Mouse (Mus musculus) forebrain, postnatal 0 days (tissue): Measurements from ENCODE around the gene Cyp4b1. TPM values are rescaled to one million over a fixed set of nuclear protein-coding genes. Genes with fewer than 3 reads are reported as not detected.
"Not testable (repeated sequence)": the region's sequence is repeated elsewhere in the genome, so short reads cannot be mapped to it uniquely, and the experiment has no call there.

Experiments
- ATAC-seq: fragments of 200-750 bp; cut with Nextera tagmentation; 2 replicates; pipeline ENCODE4 v1.8.0; 2017; ENCODE audit warnings: mild to moderate bottlenecking, moderate library complexity
- DNase-seq: peaks from one replicate; pipeline ENCODE4 v3.0.0-alpha.2; 2015
- H3K27ac ChIP-seq: fragments of 300-500 bp; sonication (generic); 2 replicates; pipeline ENCODE4 v1.5.1; 2014; ENCODE audit warnings: low read depth, mild to moderate bottlenecking, antibody characterized with exemption, low read length, moderate library complexity, mixed read lengths
- H3K27me3 ChIP-seq: fragments of 300-500 bp; sonication (generic); 2 replicates; pipeline ENCODE4 v1.6.1; 2014; ENCODE audit warnings: mild to moderate bottlenecking, low read length, mixed read lengths; ENCODE audit not compliant: insufficient read depth
- H3K36me3 ChIP-seq: fragments of 300-500 bp; sonication (generic); 2 replicates; pipeline ENCODE4 v1.6.1; 2014; ENCODE audit warnings: mild to moderate bottlenecking, moderate library complexity; ENCODE audit not compliant: insufficient read depth
- H3K4me1 ChIP-seq: fragments of 300-500 bp; sonication (generic); 2 replicates; pipeline ENCODE4 v1.6.1; 2014; ENCODE audit warnings: antibody characterized with exemption; ENCODE audit not compliant: insufficient read depth
- H3K4me2 ChIP-seq: fragments of 300-500 bp; sonication (generic); 2 replicates; pipeline ENCODE4 v1.6.1; 2014; ENCODE audit warnings: low read depth, mild to moderate bottlenecking, moderate library complexity
- H3K4me3 ChIP-seq: fragments of 300-500 bp; sonication (generic); 2 replicates; pipeline ENCODE4 v1.5.1; 2014; ENCODE audit warnings: low read depth, low read length, mixed read lengths
- H3K9ac ChIP-seq: fragments of 300-500 bp; sonication (generic); 2 replicates; pipeline ENCODE4 v1.6.1; 2014; ENCODE audit warnings: mild to moderate bottlenecking
- H3K9me3 ChIP-seq: fragments of 300-500 bp; sonication (generic); 2 replicates; pipeline ENCODE4 v1.6.1; 2016; ENCODE audit warnings: low read length
- CTCF ChIP-seq: sonication (generic); IDR thresholded peaks from 2 replicates; pipeline ENCODE4 v1.5.1; 2016; ENCODE audit warnings: antibody characterized with exemption, control low read depth, low read depth
- WGBS: fragments of 180-500 bp; shearing (Covaris S2); extraction: QIAGEN DNeasy Blood & Tissue Kit; methylation state at CpG from one replicate; pipeline ENCODE4 v1.1.7; 2014; 5-methylcytosine and 5-hydroxymethylcytosine counted together
- polyA plus RNA-seq: library from polyadenylated mRNA; unstranded; fragments of >200 nt; fragmentation: Nextera tagmentation; extraction: Ambion mirVana; gene quantifications from 2 replicates; pipeline ENCODE4 v1.2.1, GENCODE M21; 2015
- total RNA-seq: library from RNA; depleted of rRNA; stranded (reverse); fragments of >200 nt; gene quantifications from 2 replicates; pipeline ENCODE4 v1.2.3, GENCODE M21; 2014; rRNA removed

The Cyp4b1 gene
- total RNA-seq (0.77 and 1.7 TPM in 2 replicates), polyA plus RNA-seq (1.2 and 1.8 TPM in 2 replicates)

GRCm38 (mm10) chr4:115647580-115647979, at the start of gene Cyp4b1:
Gene Cyp4b1, minus strand, starts transcription at chr4:115647723.
- Histone ChIP-seq H3K27me3 (no peaks in the 10 kb centered on the region), H3K9ac (no peak within 1 kb of the TSS), H3K9me3 (no peaks in the 10 kb centered on the region), H3K27ac (no peak within 1 kb of the TSS), H3K36me3 (no peaks in the 10 kb centered on the region), H3K4me3 (no peak within 1 kb of the TSS), H3K4me1 (no peaks in the 10 kb centered on the region), H3K4me2 (no peak within 1 kb of the TSS)
- 77% methylated on average over 9 of the region's 9 CpGs for WGBS
- no peak for ATAC-seq
- no peak for DNase-seq
- TF ChIP-seq CTCF, result no peak

- WGBS, result 29% methylated on average over 4 of the region's 4 CpGs
- H3K4me2 ChIP-seq, result no peak overlapping the region
- no peak for ATAC-seq
These were observed 38.8 kb upstream of the Cyp4b1 start for GRCm38 (mm10) chr4:115686299-115686698.

GRCm38 (mm10) chr4:115659190-115659589, 11.7 kb upstream of the Cyp4b1 start:
- Histone ChIP-seq H3K4me1 (no peaks in the 10 kb centered on the region), H3K4me2 (no peak overlapping the region), H3K27me3 (no peaks in the 10 kb centered on the region), H3K9me3 (0 out of 2 replicates have a peak, but pooled peaks cover 3% of the 10 kb centered on the region), H3K4me3 (no peak overlapping the region), H3K9ac (no peak overlapping the region), H3K36me3 (no peaks in the 10 kb centered on the region), H3K27ac (no peak overlapping the region)
- no peak for DNase-seq
- TF ChIP-seq CTCF, result no peak
- no peak for ATAC-seq

More at GRCm38 (mm10) chr4:115686299-115686698, 38.8 kb upstream of the Cyp4b1 start:
- Histone ChIP-seq H3K4me1 (no peaks in the 10 kb centered on the region), H3K27ac (no peak overlapping the region), H3K9me3 (no peaks in the 10 kb centered on the region), H3K9ac (no peak overlapping the region), H3K27me3 (no peaks in the 10 kb centered on the region), H3K36me3 (no peaks in the 10 kb centered on the region), H3K4me3 (no peak overlapping the region)
- TF ChIP-seq CTCF, result no peak
- DNase-seq, result no peak

GRCm38 (mm10) chr4:115657867-115658249, 10.3 kb upstream of the Cyp4b1 start:
- H3K4me1 ChIP-seq, result no peaks in the 10 kb centered on the region
- no peak for DNase-seq
- H3K36me3 ChIP-seq, result no peaks in the 10 kb centered on the region
- H3K4me2 ChIP-seq, result peak overlapping the region; percentile 92
- peak overlapping the region; percentile 48 for H3K4me3 ChIP-seq
- no peaks in the 10 kb centered on the region for H3K27me3 ChIP-seq
- H3K9ac ChIP-seq, result 0 out of 2 replicates have a peak overlapping the region, but pooled peaks have one; percentile 69
- ATAC-seq, result no peak
- no peak overlapping the region for H3K27ac ChIP-seq
- no peak for TF ChIP-seq CTCF
- H3K9me3 ChIP-seq, result 0 out of 2 replicates have a peak, but pooled peaks cover 4% of the 10 kb centered on the region

GRCm38 (mm10) chr4:115657104-115657866, 9.8 kb upstream of the Cyp4b1 start:
- H3K27me3 ChIP-seq, result no peaks in the 10 kb centered on the region
- no peak for TF ChIP-seq CTCF
- H3K4me2 ChIP-seq, result peak overlapping the region; percentile 92
- H3K9ac ChIP-seq, result peak overlapping the region; percentile 69
- 5% methylated on average over 33 of the region's 34 CpGs for WGBS
- H3K27ac ChIP-seq, result no peak overlapping the region
- H3K9me3 ChIP-seq, result 0 out of 2 replicates have a peak, but pooled peaks cover 4% of the 10 kb centered on the region
- H3K4me1 ChIP-seq, result no peaks in the 10 kb centered on the region
- no peaks in the 10 kb centered on the region for H3K36me3 ChIP-seq
- H3K4me3 ChIP-seq, result peak overlapping the region; percentile 48
- DNase-seq (peak; percentile 49), ATAC-seq (peak; percentile 91)

- not testable (repeated sequence) for H3K36me3 ChIP-seq, H3K9ac ChIP-seq, H3K4me1 ChIP-seq, H3K27ac ChIP-seq, H3K4me3 ChIP-seq, H3K9me3 ChIP-seq, ATAC-seq, DNase-seq, H3K27me3 ChIP-seq
- WGBS, result 74% methylated on average over 1 of the region's 1 CpGs
- H3K4me2 ChIP-seq, result 0 out of 2 replicates have a peak overlapping the region, but pooled peaks have one; percentile 92
These were observed 9.0 kb upstream of the Cyp4b1 start for GRCm38 (mm10) chr4:115656535-115656922.

- DNase-seq, H3K4me2 ChIP-seq, H3K9ac ChIP-seq, H3K4me3 ChIP-seq, H3K27me3 ChIP-seq, H3K9me3 ChIP-seq, H3K36me3 ChIP-seq, ATAC-seq, H3K27ac ChIP-seq, H3K4me1 ChIP-seq: not testable (repeated sequence)
- 81% methylated on average over 7 of the region's 7 CpGs for WGBS
These were observed 8.5 kb upstream of the Cyp4b1 start for GRCm38 (mm10) chr4:115655841-115656534.
